Comparison of ENCODE assay signal across 8 mouse cellular contexts in the genomic region with DNA sequence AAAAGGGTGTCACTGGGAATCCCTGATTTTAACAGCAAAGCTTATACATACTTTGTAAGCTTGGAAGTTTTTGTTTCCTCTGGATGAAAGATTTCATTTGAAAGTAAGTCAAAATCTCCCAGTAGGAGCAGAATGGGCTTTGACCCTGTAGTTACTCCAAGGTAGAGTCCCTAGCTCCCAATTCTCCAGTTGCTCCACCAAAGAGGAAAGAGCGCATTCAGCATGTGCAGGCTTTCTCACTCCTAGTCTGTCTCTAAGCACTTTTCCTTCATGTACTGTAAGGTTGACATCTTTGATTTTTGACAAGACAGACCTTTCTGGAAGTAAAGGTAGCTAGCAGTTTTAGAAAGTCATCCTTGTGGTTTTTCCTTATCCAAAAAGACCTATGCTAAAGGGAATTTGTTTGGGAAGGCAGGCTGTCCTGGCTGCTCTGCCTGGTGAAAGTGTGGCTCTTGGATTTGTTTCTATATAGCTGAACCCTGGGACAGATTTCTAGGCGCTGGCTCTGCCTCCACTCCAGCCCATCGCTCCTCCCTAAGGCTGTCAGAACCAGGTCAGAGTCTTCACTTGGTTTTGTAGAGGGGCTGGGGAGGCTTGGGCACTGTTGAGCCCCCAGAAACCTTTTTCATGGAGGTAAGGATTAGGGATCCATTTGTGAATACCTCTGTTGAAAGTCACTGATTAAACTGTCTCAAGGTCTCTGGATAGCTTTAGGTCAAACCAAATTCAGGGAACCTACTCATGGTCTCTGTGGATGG. TPM values are rescaled to one million over a fixed set of nuclear protein-coding genes. Genes with fewer than 3 reads are reported as not detected.
DNase-seq lines count a peak whose midpoint lies in the region; ATAC-seq and TF ChIP-seq lines count a peak whose summit lies in the region.

No protein-coding gene starts in this region.

- H3K27ac ChIP-seq in kidney, adult 2 months (ENCODE audit: insufficient read depth, low read depth, low read length), result peak overlapping the region; percentile 77
- H3K27ac ChIP-seq in heart, embryonic 12.5 days (ENCODE audit: poor library complexity, severe bottlenecking), result peak overlapping the region; percentile 94
- H3K27ac ChIP-seq in liver, embryonic 13.5 days, result peak overlapping the region; percentile 100

- no peaks in the 10 kb centered on the region for H3K36me3 ChIP-seq in kidney, adult 2 months (ENCODE audit: control insufficient read depth, insufficient read depth, low read length)
- H3K36me3 ChIP-seq in heart, embryonic 12.5 days, result peaks cover 7% of the 10 kb centered on the region; the same call in 1 of the 2 replicates
- peaks cover 24% of the 10 kb centered on the region; the same call in 1 of the 2 replicates for H3K36me3 ChIP-seq in liver, embryonic 13.5 days

- peak overlapping the region; percentile 42 for H3K9ac ChIP-seq in heart, embryonic 12.5 days
- peak overlapping the region; percentile 83 for H3K9ac ChIP-seq in liver, embryonic 13.5 days

- WGBS in kidney, adult 2 months, result 67% methylated on average over 3 of the region's 3 CpGs
- WGBS in heart, embryonic 12.5 days, result 65% methylated on average over 3 of the region's 3 CpGs
- WGBS in liver, embryonic 13.5 days (ENCODE audit: insufficient replicate concordance), result 65% methylated on average over 3 of the region's 3 CpGs

- H3K4me2 ChIP-seq in heart, embryonic 12.5 days, result peak overlapping the region; percentile 52
- peak overlapping the region; percentile 81 for H3K4me2 ChIP-seq in liver, embryonic 13.5 days

- H3K4me3 ChIP-seq in kidney, adult 2 months (ENCODE audit: insufficient read depth, low read depth, low read length), result peak overlapping the region; percentile 1; the same call in 1 of the 2 replicates
- H3K4me3 ChIP-seq in heart, embryonic 12.5 days, result no peak overlapping the region
- peak overlapping the region; percentile 56 for H3K4me3 ChIP-seq in liver, embryonic 13.5 days (replicated peaks)

- DNase-seq in kidney, adult 2 months, result no peak
- DNase-seq in kidney, adult 18-20 months, result no peak
- peak; percentile 7 for DNase-seq in MEL-GATA-1-ER (ENCODE audit: extremely low read depth, low read depth)
- DNase-seq in liver, embryonic 13.5 days, result no peak
- DNase-seq in thymus, postnatal 36 days, result peak; percentile 25 to 27
- no peak for DNase-seq in frontal cortex, postnatal 25 days (ENCODE audit: low spot score in 2 of 2)
- DNase-seq in adrenal gland, adult 2 months, result no peak

- ATAC-seq in heart, embryonic 12.5 days (ENCODE audit: insufficient number of reproducible peaks, low FRiP score), result no peak
- no peak for ATAC-seq in liver, embryonic 13.5 days (ENCODE audit: low read depth)

- no peak for TF ChIP-seq POLR2A in kidney, adult 2 months (IDR thresholded peaks at IDR 0.05; ENCODE audit: low read depth, low read length)

- H3K27me3 ChIP-seq in kidney, adult 2 months (replicated peaks; ENCODE audit: control insufficient read depth, insufficient read depth, low read length), result no peaks in the 10 kb centered on the region
- no peaks in the 10 kb centered on the region for H3K27me3 ChIP-seq in heart, embryonic 12.5 days (replicated peaks)
- H3K27me3 ChIP-seq in liver, embryonic 13.5 days, result no peaks in the 10 kb centered on the region

- peaks cover 28% of the 10 kb centered on the region for H3K4me1 ChIP-seq in kidney, adult 2 months (ENCODE audit: control insufficient read depth, insufficient read depth, low read length)
- peaks cover 40% of the 10 kb centered on the region for H3K4me1 ChIP-seq in heart, embryonic 12.5 days (replicated peaks)
- peaks cover 64% of the 10 kb centered on the region for H3K4me1 ChIP-seq in liver, embryonic 13.5 days (replicated peaks)

- no peak for TF ChIP-seq CTCF in kidney, adult 2 months (conservative IDR thresholded peaks at IDR 0.05; ENCODE audit: insufficient read depth, insufficient read length, low read depth, low read length)

- no peaks in the 10 kb centered on the region for H3K9me3 ChIP-seq in heart, embryonic 12.5 days (replicated peaks)
- H3K9me3 ChIP-seq in liver, embryonic 13.5 days (replicated peaks), result no peaks in the 10 kb centered on the region

RNA-seq across cellular contexts. Expression of gene Zc3h4, which starts 3.8 kb away (rescaled TPM):
- 23.9 and 25.9 TPM in 2 replicates for polyA plus RNA-seq in kidney, adult 2 months (2012; rRNA removed)
- polyA plus RNA-seq in heart, embryonic 12.5 days (2016; fragmentation: Nextera tagmentation; extraction: Ambion mirVana), result 14.3 and 14.9 TPM in 2 replicates
- polyA plus RNA-seq in liver, embryonic 13.5 days (2015; fragmentation: Nextera tagmentation; extraction: Ambion mirVana), result 8.2 and 8.3 TPM in 2 replicates
- total RNA-seq in adrenal gland, adult 2 months (2021), result 10 to 100 TPM; 33.0 to 47.7 TPM
- polyA plus RNA-seq in adrenal gland, adult 2 months (2012; rRNA removed), result 40.7 and 48.8 TPM in 2 replicates

RNA-seq across cellular contexts. Expression of gene Sae1, which starts 16.9 kb away (rescaled TPM):
- polyA plus RNA-seq in kidney, adult 2 months (2012; rRNA removed), result 23.0 and 29.2 TPM in 2 replicates
- 232 and 254 TPM in 2 replicates for polyA plus RNA-seq in heart, embryonic 12.5 days (2016; fragmentation: Nextera tagmentation; extraction: Ambion mirVana)
- 144 and 161 TPM in 2 replicates for polyA plus RNA-seq in liver, embryonic 13.5 days (2015; fragmentation: Nextera tagmentation; extraction: Ambion mirVana)
- 10 to 100 TPM; 61.0 to 72.0 TPM for total RNA-seq in adrenal gland, adult 2 months (2021)
- polyA plus RNA-seq in adrenal gland, adult 2 months (2012; rRNA removed), result 7.9 and 8.9 TPM in 2 replicates

RNA-seq across cellular contexts. Expression of gene Tmem160, which starts 48.1 kb away (rescaled TPM):
- 112 and 125 TPM in 2 replicates for polyA plus RNA-seq in kidney, adult 2 months (2012; rRNA removed)
- polyA plus RNA-seq in heart, embryonic 12.5 days (2016; fragmentation: Nextera tagmentation; extraction: Ambion mirVana), result 79.0 and 83.6 TPM in 2 replicates
- polyA plus RNA-seq in liver, embryonic 13.5 days (2015; fragmentation: Nextera tagmentation; extraction: Ambion mirVana), result 30.0 and 35.4 TPM in 2 replicates
- 10 to 100 TPM; 31.1 to 76.6 TPM for total RNA-seq in adrenal gland, adult 2 months (2021)
- polyA plus RNA-seq in adrenal gland, adult 2 months (2012; rRNA removed), result 409 and 528 TPM in 2 replicates

Comparison
In these comparisons a context has a peak if more than half of its experiments do, and no peak if none do; other contexts are left out.
1. DNase-seq: peak in MEL-GATA-1-ER (single experiment) and thymus, postnatal 36 days (2 of 2); none in kidney, adult 2 months (single experiment), kidney, adult 18-20 months (single experiment), liver, embryonic 13.5 days (single experiment), frontal cortex, postnatal 25 days (0 of 2) and adrenal gland, adult 2 months (single experiment).
2. Peak in every context shown above with its lines, with median percentiles within 50 percentile points of each other: H3K27ac ChIP-seq.